Mouse (Mus musculus) MEL (cell line): ENCODE results near the gene Prnd.

Source experiments
- EP300 ChIP-seq, 2 experiments: IDR thresholded peaks; 2 replicates each; pipeline ENCODE4 v1.6.1; 2011; ENCODE audit warnings: improper control_type of control experiment in 2 of 2, low read length in 2 of 2, low read depth in 1 of 2, mild to moderate bottlenecking in 1 of 2
- JUND ChIP-seq: IDR thresholded peaks from 2 replicates; pipeline ENCODE4 v1.6.1; 2011; ENCODE audit warnings: low read depth, mild to moderate bottlenecking, improper control_type of control experiment, low read length
- MYC ChIP-seq: IDR thresholded peaks from 2 replicates; pipeline ENCODE4 v1.6.1; 2011; ENCODE audit warnings: low read depth, mild to moderate bottlenecking, low read length, improper control_type of control experiment, moderate library complexity
- POLR2A ChIP-seq, 2 experiments: IDR thresholded peaks; 2 replicates each; pipeline ENCODE4 v1.6.1; 2011 to 2012; ENCODE audit warnings: low read length in 2 of 2, mild to moderate bottlenecking in 2 of 2, control low read depth in 1 of 2, improper control_type of control experiment in 1 of 2, low read depth in 1 of 2, moderate library complexity in 1 of 2; ENCODE audit not compliant: control insufficient read depth in 1 of 2, insufficient read depth in 1 of 2, poor library complexity in 1 of 2
- POLR2AphosphoS2 ChIP-seq: IDR thresholded peaks from 2 replicates; pipeline ENCODE4 v1.6.1; 2011; ENCODE audit warnings: low read length, improper control_type of control experiment
- USF2 ChIP-seq, 2 experiments: IDR thresholded peaks; 2 replicates each; pipeline ENCODE4 v1.6.1; 2011 to 2012; ENCODE audit warnings: improper control_type of control experiment in 2 of 2, low read length in 2 of 2, borderline replicate concordance in 1 of 2, inconsistent platforms in 1 of 2, low read depth in 1 of 2, mild to moderate bottlenecking in 1 of 2; ENCODE audit not compliant: insufficient read depth in 1 of 2

GRCm38 (mm10) chr2:131961671-131962070 lies 11.0 kb downstream of the Prnd start:
- TF ChIP-seq MYC (no peak), EP300 (IDR thresholded peaks at IDR 0.05; ENCODE audit: low read depth in 1 of 2, low read length in 2 of 2) (no peak), JUND (no peak), POLR2A (IDR thresholded peaks at IDR 0.05; ENCODE audit: control insufficient read depth in 1 of 2, insufficient read depth in 1 of 2, low read depth in 1 of 2, low read length in 2 of 2, poor library complexity in 1 of 2) (no peak), POLR2AphosphoS2 (no peak), USF2 (IDR thresholded peaks at IDR 0.05; ENCODE audit: borderline replicate concordance in 1 of 2, insufficient read depth in 1 of 2, low read depth in 1 of 2, low read length in 2 of 2) (no peak)
